Comparison of ENCODE assay signal across 21 mouse cellular contexts in genomic region chr15:27955614-27956013, GRCm38 (mm10).
DNase-seq lines count a peak whose midpoint lies in the region; ATAC-seq and TF ChIP-seq lines count a peak whose summit lies in the region.
"Had no signal": no experiment of that assay in that cellular context is flagged by ENCODE, and none has a peak within 500 bp of the region (broad histone marks: within the 10 kb centered on the region; RNA-seq: fewer than 3 reads in every experiment).

No protein-coding gene starts in this region.

- peaks cover 27% of the 10 kb centered on the region for H3K4me1 ChIP-seq in forebrain, postnatal 0 days (ENCODE audit: insufficient read depth)
- H3K4me1 ChIP-seq in forebrain, embryonic 10.5 days, result peaks cover 59% of the 10 kb centered on the region
- H3K4me1 ChIP-seq in heart, embryonic 15.5 days (replicated peaks), result peaks cover 69% of the 10 kb centered on the region

- H3K27ac ChIP-seq in forebrain, postnatal 0 days (ENCODE audit: low read depth, low read length), result 0 out of 2 replicates have a peak overlapping the region, but pooled peaks have one; percentile 15
- H3K27ac ChIP-seq in forebrain, embryonic 10.5 days, result no peak overlapping the region; the same call in 1 of the 2 replicates
- no peak overlapping the region for H3K27ac ChIP-seq in heart, embryonic 15.5 days
- peak overlapping the region; percentile 66 for H3K27ac ChIP-seq in left cerebral cortex, adult 2 months
- H3K27ac ChIP-seq: embryonic facial prominence, embryonic 15.5 days; intestine, embryonic 15.5 days; liver, embryonic 14.5 days; lung, embryonic 15.5 days; neural tube, embryonic 12.5 days had no signal

- no peaks in the 10 kb centered on the region for H3K36me3 ChIP-seq in forebrain, postnatal 0 days (ENCODE audit: insufficient read depth)
- H3K36me3 ChIP-seq in forebrain, embryonic 10.5 days (replicated peaks), result 0 out of 2 replicates have a peak, but pooled peaks cover 4% of the 10 kb centered on the region
- H3K36me3 ChIP-seq in heart, embryonic 15.5 days, result no peaks in the 10 kb centered on the region
- H3K36me3 ChIP-seq: embryonic facial prominence, embryonic 15.5 days; lung, embryonic 15.5 days; neural tube, embryonic 12.5 days had no signal

- 45% methylated on average over 11 of the region's 11 CpGs for WGBS in forebrain, postnatal 0 days
- whole genome bisulfite sequencing in forebrain, embryonic 10.5 days, result 63% methylated on average over 11 of the region's 11 CpGs
- WGBS in heart, embryonic 15.5 days, result 34% methylated on average over 11 of the region's 11 CpGs

- TF ChIP-seq CTCF in forebrain, postnatal 0 days (IDR thresholded peaks at IDR 0.05; ENCODE audit: low read depth), result no peak
- no peak for TF ChIP-seq CTCF in left cerebral cortex, adult 2 months (IDR thresholded peaks at IDR 0.05)

- H3K4me2 ChIP-seq in forebrain, postnatal 0 days (ENCODE audit: low read depth), result no peak overlapping the region
- no peak overlapping the region for H3K4me2 ChIP-seq in heart, embryonic 15.5 days
- H3K4me2 ChIP-seq: embryonic facial prominence, embryonic 15.5 days; intestine, embryonic 15.5 days; lung, embryonic 15.5 days; neural tube, embryonic 12.5 days had no signal

- no peak for ATAC-seq in forebrain, postnatal 0 days
- ATAC-seq in heart, embryonic 15.5 days (replicated peaks; ENCODE audit: insufficient number of reproducible peaks, insufficient read depth, low FRiP score, low read depth), result peak; percentile 59; the same call in 1 of the 2 replicates
- ATAC-seq: CD4-positive, CD25-positive, alpha-beta regulatory T cell, adult 4 months; intestine, embryonic 15.5 days had no signal

- H3K9ac ChIP-seq in forebrain, postnatal 0 days, result no peak overlapping the region
- no peak overlapping the region for H3K9ac ChIP-seq in heart, embryonic 15.5 days
- H3K9ac ChIP-seq: embryonic facial prominence, embryonic 15.5 days; intestine, embryonic 15.5 days; liver, embryonic 14.5 days; lung, embryonic 15.5 days; neural tube, embryonic 12.5 days had no signal

- no peaks in the 10 kb centered on the region for H3K27me3 ChIP-seq in forebrain, postnatal 0 days (ENCODE audit: insufficient read depth, low read length)
- H3K27me3 ChIP-seq in forebrain, embryonic 10.5 days (ENCODE audit: poor library complexity, severe bottlenecking), result no peaks in the 10 kb centered on the region
- H3K27me3 ChIP-seq in heart, embryonic 15.5 days, result no peaks in the 10 kb centered on the region
- H3K27me3 ChIP-seq: embryonic facial prominence, embryonic 15.5 days; intestine, embryonic 15.5 days; lung, embryonic 15.5 days; neural tube, embryonic 12.5 days had no signal

- no peak overlapping the region for H3K4me3 ChIP-seq in forebrain, postnatal 0 days (ENCODE audit: low read depth, low read length)
- no peak overlapping the region for H3K4me3 ChIP-seq in forebrain, embryonic 10.5 days
- no peak overlapping the region for H3K4me3 ChIP-seq in heart, embryonic 15.5 days
- H3K4me3 ChIP-seq in left cerebral cortex, adult 2 months, result no peak overlapping the region
- H3K4me3 ChIP-seq: embryonic facial prominence, embryonic 15.5 days; intestine, embryonic 15.5 days; lung, embryonic 15.5 days; neural tube, embryonic 12.5 days had no signal

- no peak for DNase-seq in forebrain, postnatal 0 days
- DNase-seq in forebrain, embryonic 10.5 days (ENCODE audit: extremely low spot score, low spot score), result no peak
- no peak for DNase-seq in heart, adult 8-10 months (ENCODE audit: low spot score)
- DNase-seq in left cerebral cortex, adult 2 months (ENCODE audit: extremely low spot score in 1 of 2, low spot score in 2 of 2), result no peak
- no peak for DNase-seq in left cerebral cortex, adult 18-20 months (ENCODE audit: low spot score in 2 of 2)
- DNase-seq in retina, postnatal 1 day, result peak; percentile 57
- DNase-seq: adrenal gland, postnatal 25 days; cerebellum, adult 11 months; gastrocnemius, postnatal 25 days; heart, postnatal 14 days; kidney, adult 9 months; layer of hippocampus, adult 9-11 months; lung, postnatal 4 days; thymus, postnatal 25 days had no signal

- H3K9me3 ChIP-seq in forebrain, postnatal 0 days (ENCODE audit: low read length), result no peaks in the 10 kb centered on the region
- no peaks in the 10 kb centered on the region for H3K9me3 ChIP-seq in forebrain, embryonic 10.5 days
- no peaks in the 10 kb centered on the region for H3K9me3 ChIP-seq in heart, embryonic 15.5 days (replicated peaks)
- H3K9me3 ChIP-seq: embryonic facial prominence, embryonic 15.5 days; intestine, embryonic 15.5 days; lung, embryonic 15.5 days; neural tube, embryonic 12.5 days had no signal

- intact Hi-C loops in left cerebral cortex, adult 2 months (cut with DNase I), result no loop called here

Comparison
In these comparisons a context has a peak if more than half of its experiments do, and no peak if none do; other contexts are left out.
1. H3K27ac ChIP-seq: peak in forebrain, postnatal 0 days (single experiment) and left cerebral cortex, adult 2 months (single experiment); none in forebrain, embryonic 10.5 days (single experiment) and heart, embryonic 15.5 days (single experiment).